Mouse (Mus musculus) E14TG2a.4 (cell line): Measurements from ENCODE around the gene Itga2.

ENCODE experiments used
- H3K27me3 ChIP-seq: 2 replicates; pipeline ENCODE4 v1.6.1; 2014; ENCODE audit warnings: low read length, control low read depth; ENCODE audit not compliant: insufficient read depth
- H3K36me3 ChIP-seq: 2 replicates; pipeline ENCODE4 v1.6.1; 2014; ENCODE audit warnings: low read length, control low read depth; ENCODE audit not compliant: insufficient read depth
- H3K4me1 ChIP-seq: replicated peaks from 2 replicates; pipeline ENCODE4 v1.6.1; 2014; ENCODE audit warnings: low read depth, low read length, control low read depth
- H3K4me3 ChIP-seq: replicated peaks from 2 replicates; pipeline ENCODE4 v1.5.1; 2014; ENCODE audit warnings: mild to moderate bottlenecking, low read length
- H3K9me3 ChIP-seq: 2 replicates; pipeline ENCODE4 v1.6.1; 2014; ENCODE audit warnings: low read length, control low read depth
- CTCF ChIP-seq: conservative IDR thresholded peaks from 2 replicates; pipeline ENCODE4 v1.5.1; 2014; ENCODE audit warnings: low read length
- NANOG ChIP-seq: IDR thresholded peaks from 2 replicates; pipeline ENCODE4 v1.6.1; 2014; ENCODE audit warnings: borderline replicate concordance, low read length, mixed read lengths
- POU5F1 ChIP-seq: IDR thresholded peaks from 2 replicates; pipeline ENCODE4 v1.6.1; 2014; ENCODE audit warnings: low read length, borderline replicate concordance

Gene Itga2

GRCm38 (mm10) chr13:114840545-114840944 is 91.4 kb downstream of the Itga2 start:
- no peak for TF ChIP-seq POU5F1
- TF ChIP-seq CTCF = no peak
- TF ChIP-seq NANOG = no peak
- Histone ChIP-seq H3K27me3 (peaks cover 6% of the 10 kb centered on the region; the same call in 1 of the 2 replicates), H3K4me3 (no peak overlapping the region), H3K4me1 (no peaks in the 10 kb centered on the region), H3K36me3 (no peaks in the 10 kb centered on the region), H3K9me3 (no peaks in the 10 kb centered on the region)

DNA sequence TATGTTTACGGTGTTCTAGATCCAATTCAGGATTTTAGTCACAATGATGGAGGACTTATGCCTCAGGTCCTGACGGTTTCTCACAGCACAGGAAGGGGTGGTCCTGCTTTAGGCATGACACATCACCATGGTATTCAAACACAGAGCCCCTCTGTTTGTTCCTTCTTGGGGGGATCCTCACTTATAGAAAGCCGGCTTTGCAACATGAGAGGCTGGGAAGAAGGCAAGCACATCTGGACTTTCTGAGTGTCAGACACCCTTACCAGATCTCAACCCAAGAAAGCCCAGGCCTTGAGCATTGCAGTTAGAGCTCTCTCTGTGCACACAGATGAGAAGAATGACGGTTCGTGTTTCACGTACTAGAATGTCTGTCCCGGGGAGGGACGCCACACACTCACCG is 92.8 kb downstream of the Itga2 start:
- Histone ChIP-seq H3K9me3 (no peaks in the 10 kb centered on the region), H3K36me3 (no peaks in the 10 kb centered on the region), H3K4me1 (no peaks in the 10 kb centered on the region), H3K4me3 (no peak overlapping the region), H3K27me3 (peaks cover 6% of the 10 kb centered on the region; the same call in 1 of the 2 replicates)
- TF ChIP-seq NANOG (no peak), POU5F1 (no peak)

DNA sequence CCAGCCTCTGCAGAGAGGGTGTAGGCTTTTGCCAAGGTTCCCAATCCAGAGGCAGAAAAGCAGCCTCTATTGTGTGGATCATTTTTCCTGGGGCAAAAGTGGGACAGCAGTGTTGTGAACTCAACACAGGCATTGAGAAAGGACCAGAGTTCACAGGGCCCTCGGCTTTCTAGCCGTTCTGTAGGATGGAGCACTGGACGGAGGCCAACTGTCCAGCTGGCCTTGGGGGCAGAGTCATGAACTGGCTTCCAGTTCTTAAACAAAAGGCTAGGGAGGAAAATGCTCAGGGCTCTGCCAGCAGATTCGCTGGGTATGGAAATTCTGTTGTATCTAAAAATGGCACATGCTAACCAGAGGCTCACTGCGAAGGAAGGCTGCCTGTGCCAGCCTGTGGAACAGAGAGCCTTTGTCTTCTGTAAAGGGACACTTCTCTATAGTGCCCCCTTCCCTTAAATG is 93.3 kb downstream of the Itga2 start:
- Histone ChIP-seq H3K36me3 (no peaks in the 10 kb centered on the region), H3K4me1 (no peaks in the 10 kb centered on the region)

GRCm38 (mm10) chr13:114837061-114837460 is 94.8 kb downstream of the Itga2 start:
- H3K4me3 ChIP-seq = no peak overlapping the region
- peaks cover 3% of the 10 kb centered on the region; the same call in 1 of the 2 replicates for H3K27me3 ChIP-seq

More for the DNA sequence above, 93.3 kb downstream of the Itga2 start:
- Histone ChIP-seq H3K27me3 (peaks cover 6% of the 10 kb centered on the region; the same call in 1 of the 2 replicates), H3K4me3 (no peak overlapping the region), H3K9me3 (no peaks in the 10 kb centered on the region)
- TF ChIP-seq NANOG (no peak), CTCF (no peak), POU5F1 (no peak)

GRCm38 (mm10) chr13:114834580-114834979 is 97.3 kb downstream of the Itga2 start:
- no peaks in the 10 kb centered on the region for H3K4me1 ChIP-seq
- no peaks in the 10 kb centered on the region for H3K9me3 ChIP-seq
- H3K27me3 ChIP-seq = peaks cover 3% of the 10 kb centered on the region; the same call in 1 of the 2 replicates
- no peaks in the 10 kb centered on the region for H3K36me3 ChIP-seq
- H3K4me3 ChIP-seq = no peak overlapping the region
- TF ChIP-seq CTCF = no peak
- no peak for TF ChIP-seq NANOG
- TF ChIP-seq POU5F1 = no peak

More at GRCm38 (mm10) chr13:114837061-114837460, 94.8 kb downstream of the Itga2 start:
- TF ChIP-seq NANOG (no peak), CTCF (no peak), POU5F1 (no peak)
- H3K36me3 ChIP-seq = no peaks in the 10 kb centered on the region
- H3K9me3 ChIP-seq = no peaks in the 10 kb centered on the region
- H3K4me1 ChIP-seq = no peaks in the 10 kb centered on the region

- peaks cover under 1% of the 10 kb centered on the region for H3K36me3 ChIP-seq
- no peaks in the 10 kb centered on the region for H3K4me1 ChIP-seq
- no peak overlapping the region for H3K4me3 ChIP-seq
- H3K9me3 ChIP-seq = no peaks in the 10 kb centered on the region
- TF ChIP-seq POU5F1 = no peak
- no peak for TF ChIP-seq NANOG
- TF ChIP-seq CTCF = no peak
- H3K27me3 ChIP-seq = no peaks in the 10 kb centered on the region; the same call in 1 of the 2 replicates
These were observed 98.5 kb downstream of the Itga2 start for GRCm38 (mm10) chr13:114833351-114833750.

DNA sequence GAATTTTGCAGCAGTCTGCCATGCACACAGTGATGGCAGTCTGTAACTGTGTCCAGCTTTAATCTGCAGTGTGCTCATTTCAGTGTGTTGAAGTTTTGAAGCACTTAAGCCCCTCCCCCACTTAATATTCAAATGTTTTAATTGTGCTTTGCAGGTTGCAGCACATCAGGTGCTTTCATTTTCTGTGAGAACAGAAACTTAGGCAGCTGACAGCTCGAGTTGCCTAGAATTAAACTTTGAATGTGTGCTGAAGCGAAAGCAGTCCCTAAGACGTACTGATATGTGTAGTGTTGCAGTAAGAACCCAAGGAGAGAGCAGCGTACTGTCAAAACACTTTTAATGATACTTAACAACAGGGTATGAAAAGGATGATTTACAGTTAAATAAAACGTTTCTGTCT is 99.1 kb downstream of the Itga2 start:
- Histone ChIP-seq H3K4me3 (no peak overlapping the region), H3K36me3 (peaks cover 7% of the 10 kb centered on the region), H3K9me3 (no peaks in the 10 kb centered on the region), H3K4me1 (no peaks in the 10 kb centered on the region), H3K27me3 (no peaks in the 10 kb centered on the region)
- TF ChIP-seq CTCF = no peak
- TF ChIP-seq NANOG = no peak
- TF ChIP-seq POU5F1 = no peak

DNA sequence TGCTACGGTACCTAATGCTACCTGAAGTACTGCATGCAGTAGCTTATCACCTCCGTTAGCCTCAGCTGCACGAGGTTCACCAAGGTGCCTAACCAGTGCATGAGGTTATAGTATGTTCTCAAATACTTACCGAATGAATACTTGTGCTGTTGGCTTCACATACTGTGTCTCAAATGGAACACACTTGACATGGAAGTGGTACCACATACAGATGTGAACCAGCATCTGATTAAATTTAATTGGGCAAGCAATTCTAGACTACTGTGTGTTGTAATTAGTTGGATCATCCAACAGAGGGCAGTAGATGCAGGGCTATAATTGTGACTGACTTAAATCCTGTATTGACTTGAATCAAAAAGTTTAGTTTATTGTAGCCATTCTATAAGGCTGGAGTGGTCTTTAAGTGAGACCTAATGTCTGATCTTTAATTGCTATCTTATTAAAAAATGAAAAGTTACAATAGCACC is 100.5 kb downstream of the Itga2 start:
- Histone ChIP-seq H3K9me3 (no peaks in the 10 kb centered on the region), H3K4me3 (no peak overlapping the region), H3K36me3 (peaks cover 19% of the 10 kb centered on the region), H3K27me3 (no peaks in the 10 kb centered on the region), H3K4me1 (peaks cover 8% of the 10 kb centered on the region; the same call in 1 of the 2 replicates)
- TF ChIP-seq POU5F1 (no peak), NANOG (no peak), CTCF (peak; percentile 82)

- Histone ChIP-seq H3K9me3 (no peaks in the 10 kb centered on the region), H3K4me1 (peaks cover 8% of the 10 kb centered on the region; the same call in 1 of the 2 replicates), H3K36me3 (peaks cover 47% of the 10 kb centered on the region), H3K27me3 (no peaks in the 10 kb centered on the region), H3K4me3 (no peak overlapping the region)
- no peak for TF ChIP-seq POU5F1
- TF ChIP-seq CTCF = no peak
These were observed 106.5 kb downstream of the Itga2 start for GRCm38 (mm10) chr13:114825377-114825855.
